Mouse (Mus musculus) common myeloid progenitor, adult 5-6 weeks (primary cell): Measurements from ENCODE around the gene Sycp2l. TPM values are rescaled to one million over a fixed set of nuclear protein-coding genes. Genes with fewer than 3 reads are reported as not detected.
"Not testable (repeated sequence)": the region's sequence is repeated elsewhere in the genome, so short reads cannot be mapped to it uniquely, and the experiment has no call there.

Experiments used
- ATAC-seq: replicated peaks from 2 replicates; pipeline ENCODE4 v1.8.0; 2016; ENCODE audit warnings: low read depth, mild to moderate bottlenecking, moderate TSS enrichment, inconsistent platforms; ENCODE audit not compliant: poor library complexity, severe bottlenecking
- total RNA-seq: library from RNA; stranded (forward); fragments of 200-1000, 187-1606 nt; gene quantifications from 2 replicates; pipeline ENCODE4 v1.2.3, GENCODE M21; 2017

Sycp2l gene
- total RNA-seq, 1 experiment from 2014 or later, result not detected

GRCm38 (mm10) chr13:41119152-41119945 lies 5.2 kb downstream of the Sycp2l start:
- 0 out of 2 replicates have a peak, but pooled peaks have one; percentile 39 for ATAC-seq

- no peak for ATAC-seq
These were observed 9.6 kb downstream of the Sycp2l start for GRCm38 (mm10) chr13:41123666-41124225.

- peak; percentile 47 for ATAC-seq
These were observed 14.2 kb downstream of the Sycp2l start for GRCm38 (mm10) chr13:41128326-41128725.

GRCm38 (mm10) chr13:41129061-41129460 lies 15.0 kb downstream of the Sycp2l start:
- no peak for ATAC-seq

- ATAC-seq, result peak; percentile 83
These were observed 20.8 kb downstream of the Sycp2l start for GRCm38 (mm10) chr13:41134901-41135300.

GRCm38 (mm10) chr13:41145433-41145970 lies 31.4 kb downstream of the Sycp2l start:
- ATAC-seq, result no peak

- peak; percentile 54; the same call in 1 of the 2 replicates for ATAC-seq
These were observed 32.2 kb downstream of the Sycp2l start for GRCm38 (mm10) chr13:41146271-41146670.

- no peak for ATAC-seq
These were observed 39.0 kb downstream of the Sycp2l start for GRCm38 (mm10) chr13:41153146-41153545.

GRCm38 (mm10) chr13:41158426-41158825 lies 44.3 kb downstream of the Sycp2l start:
- no peak for ATAC-seq

GRCm38 (mm10) chr13:41187886-41188285 lies 73.8 kb downstream of the Sycp2l start:
- no peak for ATAC-seq

- ATAC-seq, result no peak
These were observed 81.7 kb downstream of the Sycp2l start for GRCm38 (mm10) chr13:41195640-41196333.

GRCm38 (mm10) chr13:41200861-41201260 lies 86.8 kb downstream of the Sycp2l start:
- ATAC-seq, result no peak

- ATAC-seq, result no peak
These were observed 89.2 kb downstream of the Sycp2l start for GRCm38 (mm10) chr13:41203289-41203688.

- ATAC-seq, result no peak
These were observed 89.6 kb downstream of the Sycp2l start for GRCm38 (mm10) chr13:41203691-41204090.

- ATAC-seq, result not testable (repeated sequence)
These were observed 91.5 kb downstream of the Sycp2l start for GRCm38 (mm10) chr13:41205568-41205967.

GRCm38 (mm10) chr13:41206241-41206640 lies 92.1 kb downstream of the Sycp2l start:
- no peak for ATAC-seq

- no peak for ATAC-seq
These were observed 97.2 kb downstream of the Sycp2l start for GRCm38 (mm10) chr13:41211276-41211675.

- ATAC-seq, result no peak
These were observed 98.6 kb downstream of the Sycp2l start for GRCm38 (mm10) chr13:41212558-41213322.

- no peak for ATAC-seq
These were observed 101.6 kb downstream of the Sycp2l start for GRCm38 (mm10) chr13:41215669-41216068.

- ATAC-seq, result no peak
These were observed 102.1 kb downstream of the Sycp2l start for GRCm38 (mm10) chr13:41216236-41216635.
